Mouse (Mus musculus): Measurements from ENCODE around the gene Rpl38.

The Rpl38 gene

GRCm38 (mm10) chr11:114706358-114706757 lies 38.0 kb downstream of the Rpl38 start:
- no peak for DNase-seq

- DNase-seq: no peak
Observed at GRCm38 (mm10) chr11:114711393-114711792, 43.1 kb downstream of the Rpl38 start.

GRCm38 (mm10) chr11:114711861-114712260 lies 43.5 kb downstream of the Rpl38 start:
- DNase-seq: no peak

GRCm38 (mm10) chr11:114714526-114714925 lies 46.2 kb downstream of the Rpl38 start:
- DNase-seq: no peak

- no peak for DNase-seq
Observed at GRCm38 (mm10) chr11:114715531-114715930, 47.2 kb downstream of the Rpl38 start.

- no peak for DNase-seq
Observed at GRCm38 (mm10) chr11:114720535-114720934, 52.2 kb downstream of the Rpl38 start.

All from kidney, adult 8-10 months (tissue).